Mouse (Mus musculus): Measurements from ENCODE around the gene Zbtb17. TPM values are rescaled to one million over a fixed set of nuclear protein-coding genes. Genes with fewer than 3 reads are reported as not detected.

Gene Zbtb17
- 36.6 TPM for polyA plus RNA-seq (2017; shearing (Covaris generic))

DNA sequence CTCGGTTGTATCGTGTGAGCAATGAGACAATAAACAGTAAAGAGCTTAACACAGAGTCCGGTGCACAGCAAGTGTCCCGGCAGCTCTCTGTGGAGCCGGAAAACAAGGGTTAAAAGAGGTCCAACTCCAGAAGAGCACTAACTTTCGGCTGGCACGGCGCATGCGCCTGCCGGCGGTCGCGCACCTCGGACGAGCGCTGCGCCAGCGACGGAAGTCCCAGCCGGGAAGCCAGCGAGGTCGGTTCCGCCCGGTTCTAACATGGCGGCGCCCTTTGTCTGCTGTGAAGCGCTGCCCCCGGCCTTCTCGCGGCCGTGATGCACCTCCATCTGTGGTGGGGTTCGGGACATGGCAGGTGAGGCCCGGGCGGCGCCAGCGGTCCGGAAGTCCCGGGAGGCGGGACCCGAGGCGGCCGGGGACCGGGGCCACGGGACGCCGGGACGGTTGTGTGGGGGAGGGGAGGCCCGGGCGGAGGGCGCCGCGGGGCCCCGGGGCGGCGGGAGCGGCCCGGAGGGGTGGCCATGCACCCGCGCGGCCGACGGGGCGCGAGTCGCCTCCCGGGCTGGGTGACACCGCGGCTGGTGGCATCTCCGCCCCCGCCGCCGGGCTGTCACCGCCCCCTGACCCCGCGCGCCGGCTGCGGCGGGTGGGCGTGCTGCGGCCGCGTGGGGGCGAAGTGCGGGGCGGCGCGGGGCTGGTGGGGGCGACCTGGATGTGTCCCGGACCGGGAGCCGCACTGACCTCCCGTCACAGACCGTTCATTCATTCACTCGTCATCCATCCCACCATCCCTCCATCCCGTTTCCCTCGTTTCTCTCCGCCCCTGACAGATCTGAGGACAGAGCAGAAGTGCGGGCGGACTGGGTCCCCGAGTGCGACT, at the start of gene Zbtb17:
Zbtb17 (plus strand) TSS at position 204 of the 877 bp plus-strand sequence.

DNA sequence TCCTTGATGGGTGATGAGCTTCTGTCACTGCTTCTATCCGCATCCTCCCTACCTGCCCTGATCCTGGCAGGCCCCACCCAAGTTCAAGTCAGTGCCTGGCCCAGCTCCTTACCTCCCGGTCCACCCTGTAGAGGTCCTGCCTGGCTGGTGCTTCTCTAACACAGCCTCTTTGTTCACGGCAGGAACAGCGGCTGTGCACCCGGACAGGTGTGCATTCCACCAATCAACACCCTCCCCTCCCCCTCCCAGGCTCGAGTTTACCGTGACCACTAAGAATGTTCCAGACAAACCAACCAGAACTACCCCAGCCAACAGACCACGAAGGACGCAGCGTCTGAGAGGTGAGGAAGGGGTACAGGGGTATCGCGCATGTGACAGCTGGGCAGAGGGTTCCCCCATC, 45.9 kb upstream of the Zbtb17 start, which contains the start of gene Clcnka:
Clcnka (minus strand) TSS at position 180 of the 400 bp plus-strand sequence.

DNA sequence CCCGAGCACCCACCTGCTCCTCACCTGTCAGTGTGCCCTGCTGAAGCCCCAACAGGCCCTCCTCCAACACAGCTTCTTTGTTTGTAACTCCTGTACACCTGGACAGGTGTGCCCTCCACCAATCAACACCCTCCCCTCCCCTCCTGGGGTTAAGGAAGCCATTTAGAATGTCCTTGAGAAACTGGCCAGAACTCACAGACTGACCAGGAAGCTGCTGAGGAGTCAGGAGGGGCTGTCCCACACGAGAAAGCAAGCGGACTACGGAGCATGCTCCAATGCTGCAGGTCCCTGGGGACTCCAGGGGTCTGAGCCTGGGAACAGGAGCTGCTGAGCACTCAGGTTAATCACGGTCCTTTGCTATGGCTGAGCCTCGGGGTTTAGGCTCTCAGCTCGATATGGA, 28.5 kb upstream of the Zbtb17 start, which contains the start of gene Clcnkb:
Clcnkb (minus strand) TSS at position 91 of the 400 bp plus-strand sequence.

DNA sequence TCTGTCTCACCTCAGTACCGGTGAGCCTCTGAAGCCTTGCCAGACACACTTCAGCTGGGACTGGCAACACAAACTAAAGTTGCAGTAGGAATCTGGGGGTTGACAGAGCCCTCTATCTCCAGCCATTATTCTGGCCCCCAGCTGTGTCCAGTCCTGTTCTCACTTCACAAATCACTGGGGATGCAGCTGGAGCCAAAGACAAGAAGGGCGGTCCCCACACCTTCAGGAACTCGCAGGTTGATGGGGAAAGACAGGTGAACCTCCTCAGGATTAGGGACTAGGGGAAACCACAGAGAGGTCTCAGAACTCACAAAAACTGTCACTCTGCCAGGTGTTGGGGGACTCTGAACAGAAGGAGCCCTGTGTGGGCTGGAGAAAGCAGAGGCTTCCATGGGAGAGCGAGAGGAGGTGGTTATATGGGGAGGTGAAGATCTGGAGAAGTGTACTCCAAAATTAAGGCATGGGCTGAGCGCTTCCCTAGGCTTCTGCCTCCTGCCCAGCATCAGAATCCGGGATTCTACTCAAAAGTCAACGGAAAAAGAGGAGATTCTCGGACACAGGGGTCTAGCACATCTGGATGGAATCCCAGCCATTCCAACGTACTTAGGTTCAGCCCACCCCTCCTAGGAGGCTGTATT, 24.1 kb upstream of the Zbtb17 start, which contains the start of gene Hspb7:
Hspb7 (plus strand) TSS at position 588 of the 638 bp plus-strand sequence.

DNA sequence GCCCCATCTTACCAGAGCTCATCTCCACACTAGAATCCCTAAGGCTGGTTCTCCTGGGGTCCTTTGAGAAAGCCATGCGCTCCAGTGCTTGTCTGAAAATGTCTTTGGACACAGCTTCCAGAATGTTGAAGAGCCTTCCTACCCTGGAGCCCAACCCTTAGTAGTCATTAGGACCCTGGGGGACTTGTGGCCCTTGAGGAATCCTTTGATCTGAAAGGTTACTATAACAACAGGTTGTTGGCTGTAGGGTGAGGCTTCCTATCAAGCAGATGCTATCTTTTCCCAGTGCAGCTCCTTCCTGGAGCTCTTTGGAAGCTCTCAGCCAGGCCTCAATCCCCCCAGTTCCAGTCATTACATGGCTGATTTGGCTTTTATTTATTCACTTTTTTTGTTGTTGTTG, 8.5 kb upstream of the Zbtb17 start, which contains the start of gene Srarp:
Srarp (minus strand) TSS at position 132 of the 400 bp plus-strand sequence.

Other genes starting within 250 kb of the Zbtb17 start
- 5.5 TPM for gene Rsg1, start 230.7 kb upstream of the Zbtb17 start, polyA plus RNA-seq (2017; shearing (Covaris generic))
- gene Arhgef19, start 205.2 kb upstream of the Zbtb17 start, polyA plus RNA-seq (2017; shearing (Covaris generic)), result not detected
- not detected for gene Epha2, start 143.4 kb upstream of the Zbtb17 start, polyA plus RNA-seq (2017; shearing (Covaris generic))
- gene Fam131c, start 76.4 kb upstream of the Zbtb17 start, polyA plus RNA-seq (2017; shearing (Covaris generic)), result not detected
- not detected for gene Clcnka, start 45.9 kb upstream of the Zbtb17 start, polyA plus RNA-seq (2017; shearing (Covaris generic))
- 0.30 TPM for gene Clcnkb, start 28.6 kb upstream of the Zbtb17 start, polyA plus RNA-seq (2017; shearing (Covaris generic))
- gene Hspb7, start 23.9 kb upstream of the Zbtb17 start, polyA plus RNA-seq (2017; shearing (Covaris generic)), result not detected
- not detected for gene Srarp, start 8.5 kb upstream of the Zbtb17 start, polyA plus RNA-seq (2017; shearing (Covaris generic))
- 40.6 TPM for gene Spen, start 93.9 kb downstream of the Zbtb17 start, polyA plus RNA-seq (2017; shearing (Covaris generic))
- 0.19 TPM for gene Fblim1, start 161.4 kb downstream of the Zbtb17 start, polyA plus RNA-seq (2017; shearing (Covaris generic))
- gene Tmem82, start 174.0 kb downstream of the Zbtb17 start, polyA plus RNA-seq (2017; shearing (Covaris generic)), result 0.12 TPM
- gene Slc25a34, start 179.2 kb downstream of the Zbtb17 start, polyA plus RNA-seq (2017; shearing (Covaris generic)), result not detected
- 11.3 TPM for gene Plekhm2, start 220.2 kb downstream of the Zbtb17 start, polyA plus RNA-seq (2017; shearing (Covaris generic))
- gene Rsc1a1, start 240.9 kb downstream of the Zbtb17 start, polyA plus RNA-seq (2017; shearing (Covaris generic)), result not detected